ENCODE assay signal across 18 mouse cellular contexts in genomic region chr3:120982795-120983555, GRCm38 (mm10).
DNase-seq lines count a peak whose midpoint lies in the region; ATAC-seq and TF ChIP-seq lines count a peak whose summit lies in the region.
"Had no signal": no experiment of that assay in that cellular context is flagged by ENCODE, and none has a peak within 500 bp of the region (broad histone marks: within the 10 kb centered on the region; RNA-seq: fewer than 3 reads in every experiment).

No protein-coding gene starts in this region.

- no peak overlapping the region for H3K4me3 ChIP-seq in ES-E14 (ENCODE audit: insufficient read depth in 1 of 2, low read depth in 1 of 2, low read length in 2 of 2, poor library complexity in 1 of 2, severe bottlenecking in 1 of 2)
- H3K4me3 ChIP-seq in hindbrain, embryonic 13.5 days: no peak overlapping the region
- H3K4me3 ChIP-seq in midbrain, embryonic 15.5 days: no peak overlapping the region
- no peak overlapping the region for H3K4me3 ChIP-seq in cerebellum, adult 2 months (replicated peaks; ENCODE audit: insufficient read depth, low read depth, low read length)
- H3K4me3 ChIP-seq: embryonic facial prominence, embryonic 12.5 days; limb, embryonic 10.5 days; liver, embryonic 13.5 days had no signal

- no peak for TF ChIP-seq POLR2A in brain, embryonic 14.5 days (IDR thresholded peaks at IDR 0.05; ENCODE audit: borderline replicate concordance, extremely low read depth, insufficient read depth, insufficient read length, poor library complexity, severe bottlenecking)
- no peak for TF ChIP-seq POLR2A in cerebellum, adult 2 months (IDR thresholded peaks at IDR 0.05; ENCODE audit: borderline replicate concordance, insufficient read depth, low read length)

- in situ Hi-C loops in ES-E14 (cut with MboI; ENCODE audit: low sequenced_read_pairs in 2 of 2, unreplicated experiment in 2 of 2): no loop called here

- H3K27ac ChIP-seq in ES-E14 (ENCODE audit: insufficient read depth, low read depth, low read length, poor library complexity, severe bottlenecking): no peak overlapping the region
- peak overlapping the region; percentile 44; the same call in 1 of the 2 replicates for H3K27ac ChIP-seq in hindbrain, embryonic 13.5 days
- peak overlapping the region; percentile 46; the same call in 1 of the 2 replicates for H3K27ac ChIP-seq in midbrain, embryonic 15.5 days
- H3K27ac ChIP-seq in cerebellum, adult 2 months (ENCODE audit: insufficient read depth, low read length): no peak overlapping the region
- H3K27ac ChIP-seq: embryonic facial prominence, embryonic 12.5 days; limb, embryonic 10.5 days; liver, embryonic 13.5 days had no signal

- ATAC-seq in hindbrain, embryonic 13.5 days (ENCODE audit: low FRiP score): peak; percentile 69
- ATAC-seq in midbrain, embryonic 15.5 days (replicated peaks): peak; percentile 75
- ATAC-seq: activated CD4-positive, CD25-positive, alpha-beta regulatory T cell, adult 4 months; CD4-positive, CD25-positive, alpha-beta regulatory T cell, adult 4 months; intestine, postnatal 0 days had no signal

- peak overlapping the region; percentile 21; the same call in 1 of the 2 replicates for H3K4me2 ChIP-seq in hindbrain, embryonic 13.5 days
- peak overlapping the region; percentile 47 for H3K4me2 ChIP-seq in midbrain, embryonic 15.5 days
- H3K4me2 ChIP-seq: embryonic facial prominence, embryonic 12.5 days; liver, embryonic 13.5 days had no signal

- H3K9me3 ChIP-seq in ES-E14 (ENCODE audit: control insufficient read depth, insufficient read depth, low read depth, low read length): no peaks in the 10 kb centered on the region
- H3K9me3 ChIP-seq in hindbrain, embryonic 13.5 days: no peaks in the 10 kb centered on the region
- no peaks in the 10 kb centered on the region for H3K9me3 ChIP-seq in midbrain, embryonic 15.5 days
- H3K9me3 ChIP-seq: embryonic facial prominence, embryonic 12.5 days; limb, embryonic 10.5 days; liver, embryonic 13.5 days had no signal

- DNase-seq in ES-E14 (ENCODE audit: low read depth, low spot score): no peak
- peak; percentile 89 for DNase-seq in brain, embryonic 14.5 days (ENCODE audit: low read depth)
- DNase-seq in urinary bladder, postnatal 36 days (ENCODE audit: low spot score in 2 of 2): no peak
- DNase-seq in adrenal gland, postnatal 10 days: no peak
- DNase-seq in cerebellum, adult 2 months: no peak
- DNase-seq: heart, adult 11 months; heart, postnatal 14 days; kidney, postnatal 25 days; liver, embryonic 13.5 days; lung, postnatal 10 days; thymus, postnatal 25 days had no signal

- no peaks in the 10 kb centered on the region; a peak in 1 of 4 replicates for H3K4me1 ChIP-seq in ES-E14 (ENCODE audit: control insufficient read depth in 2 of 2, insufficient read depth in 2 of 2, low read length in 2 of 2, poor library complexity in 1 of 2)
- H3K4me1 ChIP-seq in hindbrain, embryonic 13.5 days (replicated peaks): peaks cover 16% of the 10 kb centered on the region
- H3K4me1 ChIP-seq in midbrain, embryonic 15.5 days: peaks cover 12% of the 10 kb centered on the region
- peaks cover 6% of the 10 kb centered on the region; the same call in 1 of the 2 replicates for H3K4me1 ChIP-seq in cerebellum, adult 2 months (ENCODE audit: control insufficient read depth, insufficient read depth, low read length)
- H3K4me1 ChIP-seq: liver, embryonic 13.5 days had no signal

- no peaks in the 10 kb centered on the region for H3K36me3 ChIP-seq in ES-E14 (ENCODE audit: control insufficient read depth, insufficient read depth, low read length, poor library complexity, severe bottlenecking)
- no peaks in the 10 kb centered on the region for H3K36me3 ChIP-seq in hindbrain, embryonic 13.5 days
- H3K36me3 ChIP-seq in midbrain, embryonic 15.5 days (replicated peaks): no peaks in the 10 kb centered on the region
- H3K36me3 ChIP-seq: embryonic facial prominence, embryonic 12.5 days; limb, embryonic 10.5 days; liver, embryonic 13.5 days had no signal

- H3K9ac ChIP-seq in ES-E14 (ENCODE audit: insufficient read depth, low read depth, low read length, poor library complexity, severe bottlenecking): no peak overlapping the region
- H3K9ac ChIP-seq in hindbrain, embryonic 13.5 days: no peak overlapping the region
- H3K9ac ChIP-seq in midbrain, embryonic 15.5 days: no peak overlapping the region
- H3K9ac ChIP-seq: embryonic facial prominence, embryonic 12.5 days; liver, embryonic 13.5 days had no signal

- TF ChIP-seq CTCF in brain, embryonic 14.5 days (IDR thresholded peaks at IDR 0.05; ENCODE audit: borderline replicate concordance, extremely low read depth, insufficient read depth, insufficient read length): no peak
- TF ChIP-seq CTCF in cerebellum, adult 2 months (IDR thresholded peaks at IDR 0.05; ENCODE audit: borderline replicate concordance, insufficient read depth, low read depth, low read length): no peak

- no peaks in the 10 kb centered on the region for H3K27me3 ChIP-seq in hindbrain, embryonic 13.5 days
- no peaks in the 10 kb centered on the region for H3K27me3 ChIP-seq in midbrain, embryonic 15.5 days (replicated peaks)
- H3K27me3 ChIP-seq in cerebellum, adult 2 months (ENCODE audit: control insufficient read depth, insufficient read depth, low read length): no peaks in the 10 kb centered on the region
- H3K27me3 ChIP-seq: embryonic facial prominence, embryonic 12.5 days; liver, embryonic 13.5 days had no signal

- 28% methylated on average over 10 of the region's 10 CpGs for WGBS in hindbrain, embryonic 13.5 days
- WGBS in midbrain, embryonic 15.5 days: 10% methylated on average over 10 of the region's 10 CpGs
- WGBS in cerebellum, adult 2 months: 67% methylated on average over 10 of the region's 10 CpGs

TF ChIP-seq in ES-E14, 5 proteins besides CTCF, POLR2A, EP300 and RAD21:
- peak; percentile 66; the same call in 1 of the 2 replicates for TF ChIP-seq ZNF384 (IDR thresholded peaks at IDR 0.05; ENCODE audit: low read depth, low read length)
- TF ChIP-seq MAFK (IDR thresholded peaks at IDR 0.05; ENCODE audit: insufficient read depth, low read depth, low read length): no peak

Comparison
In these comparisons a context has a peak if more than half of its experiments do, and no peak if none do; other contexts are left out.
1. H3K27ac ChIP-seq: peak in hindbrain, embryonic 13.5 days (single experiment) and midbrain, embryonic 15.5 days (single experiment); none in ES-E14 (single experiment) and cerebellum, adult 2 months (single experiment).